Mouse (Mus musculus) kidney, adult 2 months (tissue): ENCODE data around the gene Utp6.
A peak's percentile ranks its signal among the peaks of the same experiment; 100 is the strongest.

Experiments
- CTCF ChIP-seq: fragments of 200-500 bp; conservative IDR thresholded peaks from 2 replicates; pipeline ENCODE4 v1.5.1; 2011; ENCODE audit warnings: low read depth, mild to moderate bottlenecking, control low read depth, low read length, moderate library complexity, mixed read lengths; ENCODE audit not compliant: insufficient read depth, insufficient read length
- POLR2A ChIP-seq: fragments of 200-500 bp; IDR thresholded peaks from one replicate; pipeline ENCODE4 v1.6.1; 2011; ENCODE audit warnings: low read depth, low read length, control low read depth

DNA sequence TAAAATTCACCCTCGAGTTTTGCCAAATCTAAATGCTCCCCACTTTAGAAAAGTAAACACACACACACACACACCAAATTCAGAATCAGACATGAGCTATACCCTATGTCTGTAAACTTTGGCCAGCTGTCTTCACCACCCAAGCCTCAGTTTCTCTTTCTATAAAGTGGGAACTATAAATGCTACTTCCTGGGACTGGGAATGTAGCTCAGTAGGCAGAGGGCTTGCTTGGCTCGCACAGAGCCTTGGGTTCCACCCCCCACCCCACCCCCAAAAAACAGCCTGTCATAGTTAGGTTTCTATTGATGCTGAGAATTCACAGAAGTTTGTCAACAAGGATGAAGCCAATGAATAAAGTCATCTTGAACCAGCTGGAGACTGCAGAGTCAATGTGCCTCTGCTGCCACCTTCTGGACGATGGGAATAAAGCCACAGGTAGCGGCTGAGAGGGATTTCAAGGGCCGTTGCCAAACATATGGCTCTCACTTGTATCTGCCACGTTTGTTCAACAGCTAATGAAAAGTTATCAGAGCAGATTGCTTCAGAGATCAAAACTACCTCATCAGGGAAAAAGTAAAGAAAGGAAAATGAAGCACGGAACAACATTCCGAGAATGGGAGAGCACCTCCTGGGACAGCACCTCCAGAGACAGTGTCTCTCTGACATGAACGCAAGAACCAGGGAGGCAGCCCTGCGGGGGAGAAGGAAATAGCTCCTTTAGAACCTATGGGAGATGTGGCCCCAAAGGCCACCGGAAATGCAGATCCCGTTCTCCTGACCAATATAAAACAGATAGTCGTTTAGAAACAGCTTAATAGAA lies 42.3 kb downstream of the Utp6 start:
- peak; percentile 98 for TF ChIP-seq CTCF
- TF ChIP-seq POLR2A, result no peak
